Mouse (Mus musculus) ES-Bruce4 (cell line): ENCODE measurements around the gene Borcs7. TPM values are rescaled to one million over a fixed set of nuclear protein-coding genes. Genes with fewer than 3 reads are reported as not detected.

Source experiments
- H3K27ac ChIP-seq: 2 replicates; pipeline ENCODE4 v1.5.1; 2012; ENCODE audit warnings: low read length, inconsistent platforms; ENCODE audit not compliant: insufficient read depth
- H3K27me3 ChIP-seq: 2 replicates; pipeline ENCODE4 v1.6.1; 2012; ENCODE audit warnings: mild to moderate bottlenecking, low read length, inconsistent platforms; ENCODE audit not compliant: control insufficient read depth, poor library complexity, insufficient read depth, severe bottlenecking
- H3K36me3 ChIP-seq: 2 replicates; pipeline ENCODE4 v1.6.1; 2012; ENCODE audit warnings: inconsistent platforms, mild to moderate bottlenecking, low read length, moderate library complexity; ENCODE audit not compliant: control insufficient read depth, poor library complexity, insufficient read depth, severe bottlenecking
- H3K4me1 ChIP-seq: one replicate; pipeline ENCODE4 v1.8.1; 2011; ENCODE audit warnings: low read length; ENCODE audit not compliant: control insufficient read depth, insufficient read depth
- H3K4me3 ChIP-seq: 2 replicates; pipeline ENCODE4 v1.5.1; 2011; ENCODE audit warnings: low read depth, mild to moderate bottlenecking, low read length
- H3K9ac ChIP-seq: 2 replicates; pipeline ENCODE4 v1.6.1; 2012; ENCODE audit warnings: low read depth, mild to moderate bottlenecking, inconsistent platforms; ENCODE audit not compliant: poor library complexity, severe bottlenecking
- H3K9me3 ChIP-seq: replicated peaks from 2 replicates; pipeline ENCODE4 v1.6.1; 2012; ENCODE audit warnings: mild to moderate bottlenecking, low read length, inconsistent platforms; ENCODE audit not compliant: control insufficient read depth, poor library complexity, insufficient read depth, severe bottlenecking
- CTCF ChIP-seq: IDR thresholded peaks from one replicate; pipeline ENCODE4 v1.8.1; 2011; ENCODE audit warnings: low read depth, low read length
- EP300 ChIP-seq: IDR thresholded peaks from 2 replicates; pipeline ENCODE4 v1.6.1; 2011; ENCODE audit warnings: low read depth, low read length; ENCODE audit not compliant: insufficient read depth
- POLR2A ChIP-seq: IDR thresholded peaks from one replicate; pipeline ENCODE4 v1.8.1; 2011; ENCODE audit warnings: low read length; ENCODE audit not compliant: insufficient read depth
- polyA plus RNA-seq: library from polyadenylated mRNA; stranded (reverse); fragments of >200 nt; gene quantifications from 2 replicates; pipeline ENCODE4 v1.2.4, GENCODE M21; 2011; ENCODE audit warnings: low read depth; ENCODE audit not compliant: missing spikeins, insufficient read depth, insufficient read length

Borcs7 gene
- polyA plus RNA-seq, 1 experiment = 2.5 TPM

GRCm38 (mm10) chr19:46644343-46644792, 45.3 kb upstream of the Borcs7 start:
- H3K9ac ChIP-seq = no peak overlapping the region
- no peaks in the 10 kb centered on the region for H3K9me3 ChIP-seq
- no peaks in the 10 kb centered on the region for H3K27me3 ChIP-seq
- TF ChIP-seq EP300 = no peak
- no peak for TF ChIP-seq CTCF
- TF ChIP-seq POLR2A = no peak
- H3K27ac ChIP-seq = no peak overlapping the region; the same call in 1 of the 2 replicates
- H3K4me1 ChIP-seq = peaks cover 5% of the 10 kb centered on the region
- H3K4me3 ChIP-seq = no peak overlapping the region
- no peaks in the 10 kb centered on the region for H3K36me3 ChIP-seq

- peak overlapping the region; percentile 42; the same call in 1 of the 2 replicates for H3K27ac ChIP-seq
- H3K4me3 ChIP-seq = no peak overlapping the region
- TF ChIP-seq CTCF = no peak
- TF ChIP-seq POLR2A = no peak
- TF ChIP-seq EP300 = no peak
- H3K9ac ChIP-seq = no peak overlapping the region
- H3K27me3 ChIP-seq = no peaks in the 10 kb centered on the region
- H3K9me3 ChIP-seq = no peaks in the 10 kb centered on the region
- H3K4me1 ChIP-seq = peaks cover 5% of the 10 kb centered on the region
- no peaks in the 10 kb centered on the region for H3K36me3 ChIP-seq
Observed at GRCm38 (mm10) chr19:46644793-46645602, 44.7 kb upstream of the Borcs7 start.

GRCm38 (mm10) chr19:46646041-46646481, 43.6 kb upstream of the Borcs7 start:
- H3K4me3 ChIP-seq = no peak overlapping the region
- no peaks in the 10 kb centered on the region for H3K27me3 ChIP-seq
- no peaks in the 10 kb centered on the region for H3K36me3 ChIP-seq
- H3K27ac ChIP-seq = no peak overlapping the region
- no peaks in the 10 kb centered on the region for H3K9me3 ChIP-seq
- no peak overlapping the region for H3K9ac ChIP-seq
- peaks cover 5% of the 10 kb centered on the region for H3K4me1 ChIP-seq
- TF ChIP-seq POLR2A (no peak), CTCF (no peak), EP300 (no peak)

GRCm38 (mm10) chr19:46647254-46647653, 42.5 kb upstream of the Borcs7 start:
- Histone ChIP-seq H3K9ac (no peak overlapping the region), H3K9me3 (no peaks in the 10 kb centered on the region), H3K4me1 (peaks cover 5% of the 10 kb centered on the region), H3K4me3 (no peak overlapping the region), H3K27me3 (no peaks in the 10 kb centered on the region), H3K27ac (no peak overlapping the region), H3K36me3 (no peaks in the 10 kb centered on the region)
- TF ChIP-seq EP300 (no peak), CTCF (no peak), POLR2A (no peak)

GRCm38 (mm10) chr19:46647850-46648249, 41.9 kb upstream of the Borcs7 start:
- H3K27me3 ChIP-seq = no peaks in the 10 kb centered on the region
- no peaks in the 10 kb centered on the region for H3K36me3 ChIP-seq
- no peaks in the 10 kb centered on the region for H3K9me3 ChIP-seq
- H3K27ac ChIP-seq = no peak overlapping the region
- no peak overlapping the region for H3K9ac ChIP-seq
- TF ChIP-seq CTCF (no peak), EP300 (no peak), POLR2A (no peak)
- no peak overlapping the region for H3K4me3 ChIP-seq
- H3K4me1 ChIP-seq = peaks cover 5% of the 10 kb centered on the region

GRCm38 (mm10) chr19:46648565-46648964, 41.1 kb upstream of the Borcs7 start:
- H3K27ac ChIP-seq = no peak overlapping the region
- peaks cover 5% of the 10 kb centered on the region for H3K4me1 ChIP-seq
- H3K27me3 ChIP-seq = no peaks in the 10 kb centered on the region
- H3K9me3 ChIP-seq = no peaks in the 10 kb centered on the region
- no peak overlapping the region for H3K9ac ChIP-seq
- H3K4me3 ChIP-seq = no peak overlapping the region
- TF ChIP-seq EP300 (no peak), CTCF (no peak), POLR2A (no peak)
- no peaks in the 10 kb centered on the region for H3K36me3 ChIP-seq
